Mouse (Mus musculus) E14TG2a.4 (cell line): Measurements from ENCODE around the gene Ptp4a2.

ENCODE experiments used
- H3K27me3 ChIP-seq: 2 replicates; pipeline ENCODE4 v1.6.1; 2014; ENCODE audit warnings: low read length, control low read depth; ENCODE audit not compliant: insufficient read depth
- H3K36me3 ChIP-seq: 2 replicates; pipeline ENCODE4 v1.6.1; 2014; ENCODE audit warnings: low read length, control low read depth; ENCODE audit not compliant: insufficient read depth
- H3K4me1 ChIP-seq: replicated peaks from 2 replicates; pipeline ENCODE4 v1.6.1; 2014; ENCODE audit warnings: low read depth, low read length, control low read depth
- H3K4me3 ChIP-seq: replicated peaks from 2 replicates; pipeline ENCODE4 v1.5.1; 2014; ENCODE audit warnings: mild to moderate bottlenecking, low read length
- H3K9me3 ChIP-seq: 2 replicates; pipeline ENCODE4 v1.6.1; 2014; ENCODE audit warnings: low read length, control low read depth
- CTCF ChIP-seq: conservative IDR thresholded peaks from 2 replicates; pipeline ENCODE4 v1.5.1; 2014; ENCODE audit warnings: low read length
- NANOG ChIP-seq: IDR thresholded peaks from 2 replicates; pipeline ENCODE4 v1.6.1; 2014; ENCODE audit warnings: borderline replicate concordance, low read length, mixed read lengths
- POU5F1 ChIP-seq: IDR thresholded peaks from 2 replicates; pipeline ENCODE4 v1.6.1; 2014; ENCODE audit warnings: low read length, borderline replicate concordance

Ptp4a2 gene

DNA sequence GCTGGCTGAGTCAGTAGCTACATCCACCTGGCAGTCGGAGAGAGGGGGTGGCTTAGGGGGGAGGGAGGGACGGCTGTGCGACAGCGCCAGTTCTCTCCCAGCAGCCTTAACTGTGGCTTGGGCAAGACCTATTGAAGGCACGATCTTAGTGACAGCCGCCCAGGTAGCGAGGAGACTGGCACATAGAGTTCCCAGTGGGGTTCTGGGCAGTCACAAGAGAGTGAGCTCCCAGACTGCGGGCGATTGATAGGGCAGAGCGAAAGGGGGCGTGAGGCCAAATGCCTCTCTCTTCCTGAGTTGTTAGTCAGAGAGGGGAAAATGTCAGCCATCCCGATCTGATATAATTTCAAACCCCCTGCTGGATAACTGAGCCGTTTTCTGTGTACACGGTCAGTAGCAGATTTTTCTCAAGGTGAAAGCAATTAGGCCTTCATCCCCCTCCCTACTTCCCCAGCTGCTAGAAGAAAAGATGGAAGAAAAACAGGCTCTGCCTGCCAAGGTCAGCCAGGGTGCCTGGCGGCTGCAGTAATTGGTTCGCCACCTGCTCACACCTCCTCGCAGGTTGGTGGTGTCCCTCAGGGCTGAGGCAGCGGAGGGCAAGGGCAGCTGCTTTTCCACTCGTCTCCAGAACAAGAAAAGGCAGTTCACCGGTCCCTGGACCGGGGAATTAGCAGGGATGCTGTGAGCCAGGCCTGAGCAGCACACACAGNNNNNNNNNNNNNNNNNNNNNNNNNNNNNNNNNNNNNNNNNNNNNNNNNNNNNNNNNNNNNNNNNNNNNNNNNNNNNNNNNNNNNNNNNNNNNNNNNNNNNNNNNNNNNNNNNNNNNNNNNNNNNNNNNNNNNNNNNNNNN lies 39.1 kb upstream of the Ptp4a2 start:
- no peak for TF ChIP-seq CTCF
- TF ChIP-seq POU5F1 = no peak
- no peak for TF ChIP-seq NANOG
- Histone ChIP-seq H3K36me3 (no peaks in the 10 kb centered on the region), H3K4me3 (peak overlapping the region; percentile 32; the same call in 1 of the 2 replicates), H3K9me3 (no peaks in the 10 kb centered on the region), H3K27me3 (peaks cover 41% of the 10 kb centered on the region), H3K4me1 (peaks cover 15% of the 10 kb centered on the region)

- Histone ChIP-seq H3K4me1 (peaks cover 10% of the 10 kb centered on the region), H3K9me3 (no peaks in the 10 kb centered on the region), H3K27me3 (peaks cover 6% of the 10 kb centered on the region; the same call in 1 of the 2 replicates), H3K36me3 (no peaks in the 10 kb centered on the region), H3K4me3 (no peak overlapping the region)
- TF ChIP-seq CTCF (no peak), NANOG (no peak), POU5F1 (no peak)
Observed at GRCm38 (mm10) chr4:129781881-129782675, 28.9 kb upstream of the Ptp4a2 start.

DNA sequence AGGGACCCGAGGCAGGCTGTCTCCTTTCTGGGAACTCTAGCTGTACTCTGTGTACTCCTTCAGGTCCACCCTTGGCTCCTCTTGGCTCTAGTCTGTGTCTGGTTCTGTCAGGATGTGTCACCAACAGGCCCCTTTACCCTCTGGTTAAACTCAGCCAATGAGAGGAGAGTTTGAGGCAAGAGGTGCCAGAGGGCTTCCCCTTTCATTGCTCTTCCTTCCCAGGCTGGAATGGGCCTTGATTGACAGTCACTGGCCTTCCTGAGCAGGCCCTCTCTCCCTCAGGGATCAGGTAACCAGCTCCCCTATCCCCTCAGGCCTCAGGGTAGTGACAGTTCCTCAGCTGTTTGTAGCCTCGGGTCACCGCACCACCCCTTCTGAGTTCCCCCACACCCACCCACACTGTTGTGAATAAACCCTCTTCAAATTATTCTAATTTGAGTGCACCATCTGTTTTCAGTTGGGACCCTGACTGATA lies 28.1 kb upstream of the Ptp4a2 start:
- Histone ChIP-seq H3K27me3 (peaks cover 6% of the 10 kb centered on the region; the same call in 1 of the 2 replicates), H3K4me1 (peaks cover 10% of the 10 kb centered on the region), H3K36me3 (no peaks in the 10 kb centered on the region), H3K4me3 (no peak overlapping the region), H3K9me3 (no peaks in the 10 kb centered on the region)
- TF ChIP-seq POU5F1 (no peak), CTCF (no peak), NANOG (no peak)

GRCm38 (mm10) chr4:129783506-129783905 lies 27.5 kb upstream of the Ptp4a2 start:
- no peaks in the 10 kb centered on the region for H3K36me3 ChIP-seq
- H3K27me3 ChIP-seq = peaks cover 5% of the 10 kb centered on the region; the same call in 1 of the 2 replicates
- TF ChIP-seq NANOG (no peak), CTCF (no peak), POU5F1 (no peak)
- H3K9me3 ChIP-seq = no peaks in the 10 kb centered on the region
- H3K4me3 ChIP-seq = no peak overlapping the region
- peaks cover 10% of the 10 kb centered on the region for H3K4me1 ChIP-seq

DNA sequence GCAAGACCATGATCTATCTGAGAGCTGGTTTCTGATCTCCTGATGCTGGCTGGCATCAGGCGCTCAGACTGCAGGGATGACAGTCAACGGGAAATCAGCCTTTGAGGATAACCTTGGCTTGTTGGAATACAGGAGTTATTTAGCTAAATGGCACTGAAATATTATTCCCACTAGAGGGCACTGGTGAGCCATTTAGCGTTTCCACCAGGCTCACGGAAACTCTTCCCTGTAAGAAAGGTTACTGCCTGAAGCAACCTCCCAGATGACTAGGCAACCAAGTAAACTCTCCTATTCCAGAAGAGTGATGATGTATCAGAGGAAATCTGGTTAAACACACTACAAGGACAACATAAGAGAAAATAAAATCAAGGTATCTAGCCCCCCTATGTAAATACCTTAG lies 25.8 kb upstream of the Ptp4a2 start:
- Histone ChIP-seq H3K9me3 (peaks cover 4% of the 10 kb centered on the region; the same call in 1 of the 2 replicates), H3K4me3 (no peak overlapping the region), H3K4me1 (peaks cover 10% of the 10 kb centered on the region), H3K27me3 (0 out of 2 replicates have a peak, but pooled peaks cover 3% of the 10 kb centered on the region), H3K36me3 (no peaks in the 10 kb centered on the region)
- peak; percentile 91 for TF ChIP-seq CTCF
- no peak for TF ChIP-seq POU5F1

GRCm38 (mm10) chr4:129788693-129789092 lies 22.3 kb upstream of the Ptp4a2 start:
- Histone ChIP-seq H3K9me3 (peaks cover 4% of the 10 kb centered on the region; the same call in 1 of the 2 replicates), H3K27me3 (no peaks in the 10 kb centered on the region; the same call in 1 of the 2 replicates), H3K36me3 (no peaks in the 10 kb centered on the region), H3K4me3 (no peak overlapping the region), H3K4me1 (peaks cover 17% of the 10 kb centered on the region)
- TF ChIP-seq POU5F1 (no peak), CTCF (no peak), NANOG (no peak)

GRCm38 (mm10) chr4:129789635-129790034 lies 21.4 kb upstream of the Ptp4a2 start:
- no peaks in the 10 kb centered on the region for H3K36me3 ChIP-seq
- no peak overlapping the region for H3K4me3 ChIP-seq
- no peak for TF ChIP-seq NANOG
- TF ChIP-seq POU5F1 = no peak
- no peak for TF ChIP-seq CTCF

GRCm38 (mm10) chr4:129790475-129790874 lies 20.5 kb upstream of the Ptp4a2 start:
- H3K4me1 ChIP-seq = peaks cover 34% of the 10 kb centered on the region
- H3K27me3 ChIP-seq = no peaks in the 10 kb centered on the region; the same call in 1 of the 2 replicates
- peaks cover 4% of the 10 kb centered on the region; the same call in 1 of the 2 replicates for H3K9me3 ChIP-seq
- TF ChIP-seq CTCF = no peak
- no peak for TF ChIP-seq POU5F1
- no peak for TF ChIP-seq NANOG
- H3K36me3 ChIP-seq = no peaks in the 10 kb centered on the region
- H3K4me3 ChIP-seq = no peak overlapping the region

More at GRCm38 (mm10) chr4:129789635-129790034, 21.4 kb upstream of the Ptp4a2 start:
- peaks cover 26% of the 10 kb centered on the region for H3K4me1 ChIP-seq
- no peaks in the 10 kb centered on the region; the same call in 1 of the 2 replicates for H3K27me3 ChIP-seq
- H3K9me3 ChIP-seq = peaks cover 4% of the 10 kb centered on the region; the same call in 1 of the 2 replicates
